10 mouse cellular contexts compared by ENCODE assay signal in the genomic region with DNA sequence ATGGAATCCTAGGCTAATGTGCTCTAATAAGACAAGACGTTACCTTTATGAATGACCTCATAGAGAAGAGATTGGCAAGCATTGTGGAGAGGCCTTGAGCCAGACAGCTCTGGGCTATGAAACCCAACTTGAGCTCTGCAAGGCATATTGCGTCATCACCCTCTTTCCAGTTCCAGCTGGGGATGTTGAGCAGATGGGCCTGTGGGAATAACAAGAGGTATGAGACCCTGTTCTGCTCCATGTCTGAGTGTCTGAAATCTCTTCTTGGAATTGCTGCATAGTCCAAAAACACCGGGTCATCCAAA.
DNase-seq lines count a peak whose midpoint lies in the region; ATAC-seq and TF ChIP-seq lines count a peak whose summit lies in the region.
"Had no signal": no experiment of that assay in that cellular context is flagged by ENCODE, and none has a peak within 500 bp of the region (broad histone marks: within the 10 kb centered on the region; RNA-seq: fewer than 3 reads in every experiment).

No protein-coding gene starts in this region.

- peak; percentile 12 to 24 for DNase-seq in adrenal gland, adult 18-20 months (ENCODE audit: low spot score in 2 of 2)
- DNase-seq in adrenal gland, postnatal 36 days, result peak; percentile 46 to 52
- DNase-seq in heart, postnatal 14 days, result peak; percentile 38 to 59
- peak; percentile 65 for DNase-seq in lung, postnatal 0 days (ENCODE audit: low spot score)
- DNase-seq in left cerebral cortex, adult 11 months (ENCODE audit: low spot score), result no peak
- no peak for DNase-seq in frontal cortex, postnatal 25 days (ENCODE audit: low spot score in 2 of 2)
- DNase-seq in left cerebral cortex, postnatal 10 days (ENCODE audit: extremely low spot score in 1 of 2, low spot score in 2 of 2), result no peak

- no peaks in the 10 kb centered on the region for H3K4me1 ChIP-seq in lung, postnatal 0 days (ENCODE audit: insufficient read depth, low read depth, low read length)
- H3K4me1 ChIP-seq: hindbrain, embryonic 12.5 days; liver, embryonic 12.5 days; neural tube, embryonic 12.5 days had no signal

- H3K9ac ChIP-seq in lung, postnatal 0 days (replicated peaks; ENCODE audit: low read depth), result no peak overlapping the region
- H3K9ac ChIP-seq: hindbrain, embryonic 12.5 days; liver, embryonic 12.5 days; neural tube, embryonic 12.5 days had no signal

- peak; percentile 27 for ATAC-seq in lung, postnatal 0 days
- ATAC-seq: liver, embryonic 12.5 days had no signal

- H3K27me3 ChIP-seq in lung, postnatal 0 days (replicated peaks; ENCODE audit: insufficient read depth, low read length), result no peaks in the 10 kb centered on the region
- H3K27me3 ChIP-seq: hindbrain, embryonic 12.5 days; liver, embryonic 12.5 days; neural tube, embryonic 12.5 days had no signal

- H3K9me3 ChIP-seq in lung, postnatal 0 days (ENCODE audit: low read length), result no peaks in the 10 kb centered on the region
- H3K9me3 ChIP-seq: hindbrain, embryonic 12.5 days; liver, embryonic 12.5 days; neural tube, embryonic 12.5 days had no signal

- no peak overlapping the region for H3K4me3 ChIP-seq in lung, postnatal 0 days (ENCODE audit: low read depth, low read length)
- H3K4me3 ChIP-seq: hindbrain, embryonic 12.5 days; liver, embryonic 12.5 days; neural tube, embryonic 12.5 days had no signal

- no peak for TF ChIP-seq CTCF in lung, postnatal 0 days (IDR thresholded peaks at IDR 0.05)

- WGBS in lung, postnatal 0 days, result 53% methylated on average over 3 of the region's 3 CpGs

- no peak overlapping the region for H3K4me2 ChIP-seq in lung, postnatal 0 days (replicated peaks; ENCODE audit: low read depth, low read length)
- H3K4me2 ChIP-seq: hindbrain, embryonic 12.5 days; liver, embryonic 12.5 days; neural tube, embryonic 12.5 days had no signal

- intact Hi-C loops in heart, postnatal 14 days (cut with DNase I), result no loop called here
- intact Hi-C loops in left cerebral cortex, postnatal 10 days (cut with DNase I), result no loop called here

- no peak for TF ChIP-seq EP300 in lung, postnatal 0 days (IDR thresholded peaks at IDR 0.05)

- H3K27ac ChIP-seq in lung, postnatal 0 days (ENCODE audit: low read length), result no peak overlapping the region
- H3K27ac ChIP-seq: hindbrain, embryonic 12.5 days; liver, embryonic 12.5 days; neural tube, embryonic 12.5 days had no signal

- no peaks in the 10 kb centered on the region for H3K36me3 ChIP-seq in lung, postnatal 0 days (ENCODE audit: insufficient read depth, low read length)
- H3K36me3 ChIP-seq: hindbrain, embryonic 12.5 days; liver, embryonic 12.5 days; neural tube, embryonic 12.5 days had no signal

Comparison
In these comparisons a context has a peak if more than half of its experiments do, and no peak if none do; other contexts are left out.
1. DNase-seq: peak in adrenal gland, adult 18-20 months (2 of 2), adrenal gland, postnatal 36 days (2 of 2), heart, postnatal 14 days (2 of 2) and lung, postnatal 0 days (single experiment); none in left cerebral cortex, adult 11 months (single experiment), frontal cortex, postnatal 25 days (0 of 2) and left cerebral cortex, postnatal 10 days (0 of 2).